10 mouse cellular contexts compared by ENCODE assay signal in genomic region chrX:96107427-96108291, GRCm38 (mm10). TPM values are rescaled to one million over a fixed set of nuclear protein-coding genes. Genes with fewer than 3 reads are reported as not detected.
DNase-seq lines count a peak whose midpoint lies in the region; ATAC-seq and TF ChIP-seq lines count a peak whose summit lies in the region.
"Had no signal": no experiment of that assay in that cellular context is flagged by ENCODE, and none has a peak within 500 bp of the region (broad histone marks: within the 10 kb centered on the region; RNA-seq: fewer than 3 reads in every experiment).

No protein-coding gene starts in this region.

- 57% methylated on average over 3 of the region's 3 CpGs for whole genome bisulfite sequencing in heart, embryonic 11.5 days (ENCODE audit: insufficient replicate concordance)
- 37% methylated on average over 3 of the region's 3 CpGs for WGBS in lung, embryonic 15.5 days
- 67% methylated on average over 3 of the region's 3 CpGs for WGBS in forebrain, embryonic 15.5 days

- TF ChIP-seq CTCF in bone marrow macrophage, adult 2 months (IDR thresholded peaks at IDR 0.05; ENCODE audit: low read depth, low read length): no peak

- H3K27me3 ChIP-seq in heart, embryonic 11.5 days (ENCODE audit: control insufficient read depth, insufficient read depth, low read length): no peaks in the 10 kb centered on the region
- H3K27me3 ChIP-seq in lung, embryonic 15.5 days: no peaks in the 10 kb centered on the region
- no peaks in the 10 kb centered on the region for H3K27me3 ChIP-seq in forebrain, embryonic 15.5 days
- H3K27me3 ChIP-seq: hindbrain, embryonic 15.5 days had no signal

- no peak for ATAC-seq in heart, embryonic 11.5 days (replicated peaks; ENCODE audit: insufficient number of reproducible peaks, low FRiP score, low TSS enrichment)
- ATAC-seq in lung, embryonic 15.5 days (ENCODE audit: borderline replicate concordance, extremely low read depth, low FRiP score, low TSS enrichment): peak; percentile 59; the same call in 1 of the 2 replicates
- no peak for ATAC-seq in forebrain, embryonic 15.5 days (replicated peaks)

- no peak overlapping the region for H3K9ac ChIP-seq in heart, embryonic 11.5 days (ENCODE audit: low read depth, low read length)
- H3K9ac ChIP-seq in lung, embryonic 15.5 days: no peak overlapping the region
- no peak overlapping the region for H3K9ac ChIP-seq in forebrain, embryonic 15.5 days (replicated peaks)
- H3K9ac ChIP-seq: hindbrain, embryonic 15.5 days had no signal

- no peak overlapping the region for H3K4me2 ChIP-seq in heart, embryonic 11.5 days
- no peak overlapping the region for H3K4me2 ChIP-seq in lung, embryonic 15.5 days
- no peak overlapping the region for H3K4me2 ChIP-seq in forebrain, embryonic 15.5 days (replicated peaks)
- H3K4me2 ChIP-seq: hindbrain, embryonic 15.5 days had no signal

- no peaks in the 10 kb centered on the region for H3K9me3 ChIP-seq in heart, embryonic 11.5 days (replicated peaks; ENCODE audit: control insufficient read depth, low read length)
- no peaks in the 10 kb centered on the region for H3K9me3 ChIP-seq in lung, embryonic 15.5 days
- H3K9me3 ChIP-seq in forebrain, embryonic 15.5 days: no peaks in the 10 kb centered on the region
- H3K9me3 ChIP-seq: hindbrain, embryonic 15.5 days; midbrain, embryonic 10.5 days had no signal

- H3K27ac ChIP-seq in heart, embryonic 11.5 days (ENCODE audit: low read depth, low read length): no peak overlapping the region
- peak overlapping the region; percentile 60 for H3K27ac ChIP-seq in bone marrow macrophage, adult 2 months (ENCODE audit: insufficient read depth, low read depth, low read length)
- H3K27ac ChIP-seq in lung, embryonic 15.5 days: peak overlapping the region; percentile 42; the same call in 1 of the 2 replicates
- H3K27ac ChIP-seq in forebrain, embryonic 15.5 days (replicated peaks): no peak overlapping the region
- H3K27ac ChIP-seq: hindbrain, embryonic 15.5 days; midbrain, embryonic 10.5 days had no signal

- DNase-seq in heart, adult 11 months: peak; percentile 97
- peak; percentile 77 to 84 for DNase-seq in heart, adult 9 months (ENCODE audit: low spot score in 2 of 2)
- no peak for DNase-seq in thymus, postnatal 10 days (ENCODE audit: low spot score in 2 of 2)
- no peak for DNase-seq in frontal cortex, postnatal 36 days (ENCODE audit: low spot score in 2 of 2)

- H3K4me3 ChIP-seq in heart, embryonic 11.5 days (ENCODE audit: low read depth, low read length): no peak overlapping the region
- no peak overlapping the region for H3K4me3 ChIP-seq in bone marrow macrophage, adult 2 months (ENCODE audit: insufficient read depth, low read length)
- H3K4me3 ChIP-seq in lung, embryonic 15.5 days: no peak overlapping the region
- no peak overlapping the region for H3K4me3 ChIP-seq in forebrain, embryonic 15.5 days
- H3K4me3 ChIP-seq: hindbrain, embryonic 15.5 days; midbrain, embryonic 10.5 days had no signal

- no peaks in the 10 kb centered on the region for H3K36me3 ChIP-seq in heart, embryonic 11.5 days (ENCODE audit: control insufficient read depth, insufficient read depth, low read length)
- no peaks in the 10 kb centered on the region for H3K36me3 ChIP-seq in lung, embryonic 15.5 days
- H3K36me3 ChIP-seq in forebrain, embryonic 15.5 days: no peaks in the 10 kb centered on the region
- H3K36me3 ChIP-seq: hindbrain, embryonic 15.5 days; midbrain, embryonic 10.5 days had no signal

- H3K4me1 ChIP-seq in heart, embryonic 11.5 days (ENCODE audit: control insufficient read depth, insufficient read depth, low read length): 0 out of 2 replicates have a peak, but pooled peaks cover 2% of the 10 kb centered on the region
- peaks cover 17% of the 10 kb centered on the region for H3K4me1 ChIP-seq in bone marrow macrophage, adult 2 months (ENCODE audit: control insufficient read depth, insufficient read depth, low read length)
- H3K4me1 ChIP-seq in lung, embryonic 15.5 days: no peaks in the 10 kb centered on the region
- H3K4me1 ChIP-seq in forebrain, embryonic 15.5 days: no peaks in the 10 kb centered on the region
- H3K4me1 ChIP-seq: hindbrain, embryonic 15.5 days; midbrain, embryonic 10.5 days had no signal

- TF ChIP-seq POLR2A in bone marrow macrophage, adult 2 months (IDR thresholded peaks at IDR 0.05; ENCODE audit: borderline replicate concordance, low read depth, low read length): no peak

RNA-seq across cellular contexts. Expression of gene Msn, which starts 11.8 kb away (rescaled TPM):
- polyA plus RNA-seq in heart, embryonic 11.5 days (2014; fragmentation: Nextera tagmentation; extraction: Ambion mirVana): 162 and 213 TPM in 2 replicates
- 426 and 464 TPM in 2 replicates for polyA plus RNA-seq in bone marrow macrophage, adult 2 months (2012; ENCODE audit: insufficient read depth, insufficient read length, missing spikeins)
- polyA plus RNA-seq in lung, embryonic 15.5 days (2015; fragmentation: Nextera tagmentation; extraction: Ambion mirVana): 182 and 194 TPM in 2 replicates
- polyA plus RNA-seq in forebrain, embryonic 15.5 days (2015; fragmentation: Nextera tagmentation; extraction: Ambion mirVana): 36.7 and 42.4 TPM in 2 replicates

Comparison
In these comparisons a context has a peak if more than half of its experiments do, and no peak if none do; other contexts are left out.
1. DNase-seq: peak in heart, adult 11 months (single experiment) and heart, adult 9 months (2 of 2); none in thymus, postnatal 10 days (0 of 2) and frontal cortex, postnatal 36 days (0 of 2).
2. H3K27ac ChIP-seq: peak in bone marrow macrophage, adult 2 months (single experiment) and lung, embryonic 15.5 days (single experiment); none in heart, embryonic 11.5 days (single experiment) and forebrain, embryonic 15.5 days (single experiment).